Mouse (Mus musculus) liver, embryonic 12.5 days (tissue): ENCODE results near the gene Draxin. TPM values are rescaled to one million over a fixed set of nuclear protein-coding genes. Genes with fewer than 3 reads are reported as not detected.
A peak's percentile ranks its signal among the peaks of the same experiment; 100 is the strongest.
"Not testable (repeated sequence)": the region's sequence is repeated elsewhere in the genome, so short reads cannot be mapped to it uniquely, and the experiment has no call there.

Experiments used
- ATAC-seq: fragments of 200-750 bp; cut with Nextera tagmentation; 2 replicates; pipeline ENCODE4 v1.8.0; 2017; ENCODE audit warnings: moderate number of reproducible peaks, mild to moderate bottlenecking, moderate library complexity
- H3K27ac ChIP-seq: fragments of 300-500 bp; sonication (generic); 2 replicates; pipeline ENCODE4 v1.5.1; 2016; ENCODE audit warnings: mild to moderate bottlenecking
- H3K27me3 ChIP-seq: fragments of 300-500 bp; sonication (generic); replicated peaks from 2 replicates; pipeline ENCODE4 v1.6.1; 2016; ENCODE audit warnings: mild to moderate bottlenecking, moderate library complexity
- H3K36me3 ChIP-seq: fragments of 300-500 bp; sonication (generic); 2 replicates; pipeline ENCODE4 v1.6.1; 2016; ENCODE audit warnings: mild to moderate bottlenecking, moderate library complexity
- H3K4me1 ChIP-seq: fragments of 300-500 bp; sonication (generic); 2 replicates; pipeline ENCODE4 v1.6.1; 2016
- H3K4me2 ChIP-seq: fragments of 300-500 bp; sonication (generic); 2 replicates; pipeline ENCODE4 v1.6.1; 2016; ENCODE audit warnings: mild to moderate bottlenecking, moderate library complexity
- H3K4me3 ChIP-seq: fragments of 300-500 bp; sonication (generic); 2 replicates; pipeline ENCODE4 v1.5.1; 2016; ENCODE audit warnings: mild to moderate bottlenecking, moderate library complexity
- H3K9ac ChIP-seq: fragments of 300-500 bp; sonication (generic); 2 replicates; pipeline ENCODE4 v1.6.1; 2016; ENCODE audit warnings: mild to moderate bottlenecking, moderate library complexity
- H3K9me3 ChIP-seq: fragments of 300-500 bp; sonication (generic); replicated peaks from 2 replicates; pipeline ENCODE4 v1.6.1; 2016; ENCODE audit warnings: mild to moderate bottlenecking, moderate library complexity
- WGBS: fragments of 180-500 bp; shearing (Covaris S2); methylation state at CpG from one replicate; pipeline ENCODE4 v1.1.7; 2016; ENCODE audit not compliant: insufficient replicate concordance; 5-methylcytosine and 5-hydroxymethylcytosine counted together
- polyA plus RNA-seq: library from polyadenylated mRNA; unstranded; fragments of >200 nt; fragmentation: Nextera tagmentation; extraction: Ambion mirVana; gene quantifications from 2 replicates; pipeline ENCODE4 v1.2.1, GENCODE M21; 2016

Draxin gene
- polyA plus RNA-seq, 1 experiment from 2014 or later: 0.08 TPM

DNA sequence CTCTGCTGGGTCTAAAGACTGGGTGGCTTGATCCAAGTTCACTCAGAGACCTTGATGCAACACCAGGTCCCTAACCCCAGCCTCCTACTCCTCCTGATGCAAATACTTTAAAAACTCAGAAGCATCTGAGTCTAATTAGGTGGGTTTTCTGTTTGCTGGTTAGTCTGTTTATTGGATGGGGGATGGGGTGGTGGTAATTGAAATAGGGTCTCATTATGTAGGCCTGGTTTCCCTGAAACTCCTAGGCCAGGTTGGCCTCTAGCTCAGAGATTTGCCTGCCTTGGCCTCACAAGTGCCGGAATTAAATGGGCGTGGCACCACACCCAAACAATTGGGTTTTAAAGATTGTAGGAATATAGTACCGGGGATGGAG, 7.8 kb downstream of the Draxin start:
- Histone ChIP-seq H3K9me3 (no peaks in the 10 kb centered on the region), H3K9ac (no peak overlapping the region), H3K4me1 (no peaks in the 10 kb centered on the region), H3K27me3 (peaks cover 60% of the 10 kb centered on the region), H3K4me3 (no peak overlapping the region), H3K4me2 (no peak overlapping the region), H3K27ac (no peak overlapping the region), H3K36me3 (no peaks in the 10 kb centered on the region)
- no peak for ATAC-seq
- 56% methylated on average over 3 of the region's 3 CpGs for WGBS

- no peak overlapping the region for H3K4me3 ChIP-seq
- WGBS: 44% methylated on average over 5 of the region's 6 CpGs
- H3K4me1 ChIP-seq: no peaks in the 10 kb centered on the region
- H3K9me3 ChIP-seq: no peaks in the 10 kb centered on the region
- peaks cover 56% of the 10 kb centered on the region for H3K27me3 ChIP-seq
- H3K36me3 ChIP-seq: no peaks in the 10 kb centered on the region
- no peak overlapping the region for H3K4me2 ChIP-seq
- no peak overlapping the region for H3K27ac ChIP-seq
- no peak for ATAC-seq
- no peak overlapping the region for H3K9ac ChIP-seq
Measured at GRCm38 (mm10) chr4:148121982-148122693, 8.4 kb downstream of the Draxin start.

GRCm38 (mm10) chr4:148121362-148121761, 9.1 kb downstream of the Draxin start:
- 69% methylated on average over 4 of the region's 4 CpGs for WGBS
- Histone ChIP-seq H3K9me3 (0 out of 2 replicates have a peak, but pooled peaks cover 3% of the 10 kb centered on the region), H3K4me2 (no peak overlapping the region), H3K4me1 (no peaks in the 10 kb centered on the region), H3K36me3 (no peaks in the 10 kb centered on the region), H3K9ac (no peak overlapping the region), H3K4me3 (no peak overlapping the region), H3K27ac (no peak overlapping the region), H3K27me3 (peaks cover 49% of the 10 kb centered on the region)
- no peak for ATAC-seq

GRCm38 (mm10) chr4:148120555-148120954, 9.9 kb downstream of the Draxin start:
- WGBS: 70% methylated on average over 9 of the region's 9 CpGs
- Histone ChIP-seq H3K4me2 (no peak overlapping the region), H3K27ac (no peak overlapping the region), H3K9ac (no peak overlapping the region), H3K9me3 (0 out of 2 replicates have a peak, but pooled peaks cover 3% of the 10 kb centered on the region), H3K27me3 (peaks cover 44% of the 10 kb centered on the region), H3K4me3 (no peak overlapping the region), H3K4me1 (peaks cover 2% of the 10 kb centered on the region; the same call in 1 of the 2 replicates), H3K36me3 (no peaks in the 10 kb centered on the region)
- ATAC-seq: no peak

DNA sequence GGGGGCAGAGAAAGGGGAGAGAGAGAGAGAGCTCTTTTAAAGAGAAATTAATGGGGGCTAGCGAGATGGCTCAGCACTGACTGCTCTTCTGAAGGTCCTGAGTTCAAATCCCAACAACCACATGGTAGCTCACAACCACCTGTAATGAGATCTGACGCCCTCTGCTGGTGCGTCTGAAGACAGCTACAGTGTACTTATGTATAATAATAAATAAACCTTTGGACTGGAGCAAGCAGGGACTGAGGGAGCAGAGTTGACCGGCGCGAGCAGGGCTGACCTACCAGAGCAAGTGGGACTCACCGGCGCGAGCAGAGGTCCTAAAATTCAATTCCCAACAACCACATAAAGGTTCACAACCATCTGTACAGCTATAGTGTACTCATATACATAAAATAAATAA, 10.9 kb downstream of the Draxin start:
- ATAC-seq: not testable (repeated sequence)
- WGBS: 69% methylated on average over 9 of the region's 9 CpGs

DNA sequence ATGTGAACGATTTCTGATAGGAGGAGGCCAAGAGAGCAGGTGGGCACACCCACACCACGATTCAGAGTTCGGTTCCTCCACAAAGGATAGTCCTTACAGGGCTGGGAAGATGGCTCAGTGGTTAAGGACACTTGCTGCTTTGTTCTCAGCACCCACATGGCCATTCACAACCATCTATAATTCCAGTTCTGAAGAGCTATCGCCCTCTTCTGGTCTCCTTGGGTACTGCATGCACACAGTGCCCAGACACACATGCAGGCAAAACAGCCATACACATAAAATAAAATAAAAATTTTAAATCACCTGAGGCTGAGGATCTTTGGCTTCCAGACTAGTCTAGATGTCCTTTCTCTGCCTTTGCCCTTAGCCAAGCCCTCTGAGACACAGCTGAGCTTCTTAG, 13.1 kb downstream of the Draxin start:
- Histone ChIP-seq H3K4me1 (peaks cover 10% of the 10 kb centered on the region; the same call in 1 of the 2 replicates), H3K36me3 (no peaks in the 10 kb centered on the region), H3K4me2 (no peak overlapping the region), H3K27ac (no peak overlapping the region), H3K4me3 (no peak overlapping the region), H3K9ac (no peak overlapping the region), H3K9me3 (0 out of 2 replicates have a peak, but pooled peaks cover 3% of the 10 kb centered on the region), H3K27me3 (peaks cover 27% of the 10 kb centered on the region)
- ATAC-seq: no peak
- WGBS: 66% methylated on average over 4 of the region's 4 CpGs

More for the DNA sequence above, 10.9 kb downstream of the Draxin start:
- not testable (repeated sequence) for H3K4me2 ChIP-seq, H3K9me3 ChIP-seq, H3K9ac ChIP-seq, H3K4me1 ChIP-seq, H3K4me3 ChIP-seq, H3K27ac ChIP-seq, H3K36me3 ChIP-seq
- H3K27me3 ChIP-seq: peaks cover 44% of the 10 kb centered on the region

GRCm38 (mm10) chr4:148116657-148117056, 13.8 kb downstream of the Draxin start:
- WGBS: 65% methylated on average over 4 of the region's 4 CpGs
- Histone ChIP-seq H3K27me3 (peaks cover 22% of the 10 kb centered on the region), H3K9me3 (0 out of 2 replicates have a peak, but pooled peaks cover 3% of the 10 kb centered on the region), H3K9ac (no peak overlapping the region), H3K4me3 (no peak overlapping the region), H3K4me2 (no peak overlapping the region), H3K4me1 (peaks cover 10% of the 10 kb centered on the region; the same call in 1 of the 2 replicates), H3K27ac (no peak overlapping the region), H3K36me3 (no peaks in the 10 kb centered on the region)
- ATAC-seq: no peak

DNA sequence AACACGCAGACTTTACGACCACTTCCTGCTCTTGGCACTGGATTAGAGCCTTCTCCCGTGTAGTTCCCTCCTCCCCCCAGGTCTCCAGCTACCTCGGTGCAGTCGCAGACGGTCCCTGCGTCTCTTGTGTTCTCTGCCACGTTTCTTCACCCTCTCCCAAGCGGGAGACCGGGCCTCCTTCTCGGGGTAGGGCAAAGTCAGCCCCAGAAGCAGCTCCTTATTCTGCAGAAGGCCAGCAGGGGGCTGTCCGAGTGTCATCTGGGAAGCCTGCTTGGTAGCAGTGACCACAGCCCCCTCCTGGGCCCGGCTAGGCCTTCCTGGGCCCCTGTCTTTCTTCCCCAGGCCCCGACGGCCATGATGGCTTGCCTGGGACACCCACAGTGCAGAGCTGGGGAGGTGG, 15.0 kb downstream of the Draxin start:
- Histone ChIP-seq H3K4me3 (no peak overlapping the region), H3K27ac (no peak overlapping the region), H3K36me3 (no peaks in the 10 kb centered on the region), H3K9ac (no peak overlapping the region), H3K9me3 (0 out of 2 replicates have a peak, but pooled peaks cover 3% of the 10 kb centered on the region), H3K4me1 (peaks cover 10% of the 10 kb centered on the region; the same call in 1 of the 2 replicates), H3K27me3 (peaks cover 22% of the 10 kb centered on the region), H3K4me2 (0 out of 2 replicates have a peak overlapping the region, but pooled peaks have one; percentile 17)
- no peak for ATAC-seq
- WGBS: 2% methylated on average over 15 of the region's 15 CpGs

- H3K9ac ChIP-seq: no peak overlapping the region
- 0 out of 2 replicates have a peak overlapping the region, but pooled peaks have one; percentile 17 for H3K4me2 ChIP-seq
- no peak overlapping the region for H3K4me3 ChIP-seq
- H3K27me3 ChIP-seq: peaks cover 22% of the 10 kb centered on the region
- H3K27ac ChIP-seq: no peak overlapping the region
- 0 out of 2 replicates have a peak, but pooled peaks cover 3% of the 10 kb centered on the region for H3K9me3 ChIP-seq
- 7% methylated on average over 15 of the region's 15 CpGs for WGBS
- peak; percentile 53; the same call in 1 of the 2 replicates for ATAC-seq
- H3K36me3 ChIP-seq: no peaks in the 10 kb centered on the region
- peaks cover 10% of the 10 kb centered on the region; the same call in 1 of the 2 replicates for H3K4me1 ChIP-seq
Measured at GRCm38 (mm10) chr4:148114758-148115391, 15.6 kb downstream of the Draxin start.

DNA sequence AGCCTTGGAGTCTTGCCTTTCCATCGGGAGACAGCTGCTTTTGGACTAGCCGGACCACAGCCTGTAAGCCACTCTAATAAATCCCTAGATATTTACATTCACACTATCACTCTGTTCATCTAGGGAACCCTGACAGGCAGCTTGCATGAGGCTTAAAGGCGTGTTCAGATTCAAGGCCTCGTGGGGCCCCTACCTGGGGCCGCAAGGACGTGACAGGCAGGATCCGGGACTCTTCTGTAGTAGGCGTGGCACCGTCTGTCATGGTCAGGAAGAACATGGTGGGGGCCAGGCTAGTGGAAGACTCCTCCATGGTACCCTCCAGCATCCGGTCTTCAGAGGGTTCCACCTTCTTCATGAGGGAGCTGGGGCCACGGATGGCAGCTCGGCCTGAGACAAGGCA, 18.0 kb downstream of the Draxin start:
- Histone ChIP-seq H3K27ac (no peak overlapping the region), H3K4me2 (no peak overlapping the region), H3K27me3 (peaks cover 23% of the 10 kb centered on the region), H3K4me1 (peaks cover 15% of the 10 kb centered on the region; the same call in 1 of the 2 replicates), H3K9ac (no peak overlapping the region), H3K9me3 (0 out of 2 replicates have a peak, but pooled peaks cover 3% of the 10 kb centered on the region), H3K36me3 (no peaks in the 10 kb centered on the region), H3K4me3 (no peak overlapping the region)
- 66% methylated on average over 12 of the region's 12 CpGs for WGBS
- ATAC-seq: no peak

- H3K4me2 ChIP-seq: no peak overlapping the region
- H3K36me3 ChIP-seq: no peaks in the 10 kb centered on the region
- WGBS: 11% methylated on average over 5 of the region's 5 CpGs
- no peak overlapping the region for H3K4me3 ChIP-seq
- H3K27ac ChIP-seq: no peak overlapping the region
- ATAC-seq: peak; percentile 46
- peaks cover 5% of the 10 kb centered on the region; the same call in 1 of the 2 replicates for H3K4me1 ChIP-seq
- peaks cover 18% of the 10 kb centered on the region for H3K27me3 ChIP-seq
- H3K9ac ChIP-seq: no peak overlapping the region
- H3K9me3 ChIP-seq: no peaks in the 10 kb centered on the region
Measured at GRCm38 (mm10) chr4:148109215-148109614, 21.3 kb downstream of the Draxin start.

GRCm38 (mm10) chr4:148108565-148109100, 21.9 kb downstream of the Draxin start:
- peak; percentile 29; the same call in 1 of the 2 replicates for ATAC-seq
- H3K27ac ChIP-seq: no peak overlapping the region
- no peak overlapping the region for H3K9ac ChIP-seq
- no peak overlapping the region for H3K4me3 ChIP-seq
- peaks cover 5% of the 10 kb centered on the region; the same call in 1 of the 2 replicates for H3K4me1 ChIP-seq
- no peak overlapping the region for H3K4me2 ChIP-seq
- no peaks in the 10 kb centered on the region for H3K9me3 ChIP-seq
- H3K27me3 ChIP-seq: peaks cover 18% of the 10 kb centered on the region
- 24% methylated on average over 7 of the region's 7 CpGs for WGBS
- H3K36me3 ChIP-seq: no peaks in the 10 kb centered on the region
